Mouse (Mus musculus) adrenal gland, adult 2 months (tissue): Measurements from ENCODE around the gene Sox5. TPM values are rescaled to one million over a fixed set of nuclear protein-coding genes. Genes with fewer than 3 reads are reported as not detected.

Experiments used
- DNase-seq: peaks from one replicate; pipeline ENCODE4 v3.0.0; 2021
- polyA plus RNA-seq: library from polyadenylated mRNA; depleted of rRNA; stranded (reverse); fragments of >200 nt; gene quantifications from 2 replicates; pipeline ENCODE4 v1.2.3, GENCODE M21; 2012
- total RNA-seq, 2 experiments: library from RNA; stranded (reverse); gene quantifications; 2 replicates each; pipeline ENCODE4 v1.2.3; 2021

Sox5 gene
- total and polyA plus RNA-seq, 3 experiments = 4.2 to 17.4 (median 17.1) TPM

DNA sequence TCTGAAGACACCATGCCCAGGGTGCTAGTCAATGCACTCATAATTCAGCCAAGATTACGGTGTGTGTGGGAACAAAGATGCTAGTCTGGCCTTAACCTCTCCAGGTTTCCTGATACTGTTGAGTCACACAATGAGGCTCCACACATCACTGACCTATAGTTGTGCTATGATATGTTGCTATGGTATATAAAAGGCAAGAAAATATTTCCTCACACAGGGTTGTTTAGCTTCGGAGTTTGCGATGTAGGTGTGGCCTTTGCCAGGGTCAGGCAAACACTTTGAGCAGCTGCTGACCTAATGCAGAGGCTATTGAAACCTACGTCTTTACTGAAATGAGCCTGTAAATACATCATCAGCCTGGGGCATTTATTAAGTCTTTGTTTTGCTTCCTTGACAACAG lies 833.7 kb downstream of the Sox5 start:
- no peak for DNase-seq

DNA sequence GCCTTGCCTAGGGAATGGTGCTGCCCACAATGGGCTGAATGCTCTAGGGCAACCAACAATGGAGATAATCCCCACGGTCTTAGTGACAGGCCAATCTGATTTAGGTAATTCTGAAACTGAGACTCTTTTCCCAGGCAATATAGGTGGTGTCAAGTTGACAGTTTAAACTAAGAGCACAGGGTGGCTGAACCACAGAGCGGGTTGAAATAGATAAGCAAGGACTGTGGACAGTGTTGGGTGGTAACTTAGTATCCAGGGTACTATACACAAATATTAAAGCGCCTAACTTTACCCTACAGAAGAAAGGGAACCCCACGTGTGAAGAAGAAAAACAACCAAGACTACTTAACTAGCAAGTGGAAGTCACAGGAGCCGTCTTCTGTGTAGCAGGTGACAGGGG lies 838.7 kb downstream of the Sox5 start:
- no peak for DNase-seq

DNA sequence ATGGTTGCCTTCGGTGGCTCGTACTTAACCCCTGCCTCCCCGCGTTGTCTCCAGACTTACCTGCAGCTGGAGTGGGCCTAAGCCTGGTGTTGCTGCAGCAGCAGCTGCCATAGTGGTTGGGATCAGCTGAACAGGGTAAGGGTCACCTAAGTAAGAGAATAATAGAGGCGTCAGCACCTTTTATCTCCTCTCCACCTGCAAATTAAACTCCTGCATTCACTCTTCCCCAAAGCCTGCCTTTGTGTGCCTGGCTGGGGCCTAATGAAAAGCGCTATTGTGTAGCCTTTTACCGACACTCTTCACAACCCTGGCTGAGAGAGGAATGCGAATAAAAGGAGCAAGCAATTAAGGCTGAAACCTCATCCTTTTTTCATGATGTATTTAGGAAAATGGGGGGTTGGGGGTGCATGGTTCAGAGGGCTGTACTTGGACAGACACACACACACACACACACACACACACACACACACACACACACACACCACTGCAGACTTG lies 840.4 kb downstream of the Sox5 start:
- no peak for DNase-seq

DNA sequence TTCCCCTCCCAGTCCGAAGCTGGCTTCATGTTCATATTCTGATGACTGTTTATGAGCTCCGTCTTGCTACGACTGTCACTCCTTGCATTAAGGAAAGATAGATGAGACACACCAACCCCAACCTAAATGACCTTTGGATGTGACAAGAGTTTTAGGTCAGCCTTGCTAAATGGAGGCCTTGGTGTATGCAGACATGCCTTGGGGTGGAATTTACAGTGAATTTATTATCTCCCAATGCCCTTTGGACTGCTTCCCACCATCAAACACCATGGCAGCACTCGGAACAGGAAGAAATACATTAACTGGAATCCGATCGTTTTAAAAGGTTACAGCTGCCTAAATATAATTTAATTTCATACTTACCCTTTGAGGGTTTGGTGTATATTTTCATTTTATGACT lies 858.6 kb downstream of the Sox5 start:
- no peak for DNase-seq

DNA sequence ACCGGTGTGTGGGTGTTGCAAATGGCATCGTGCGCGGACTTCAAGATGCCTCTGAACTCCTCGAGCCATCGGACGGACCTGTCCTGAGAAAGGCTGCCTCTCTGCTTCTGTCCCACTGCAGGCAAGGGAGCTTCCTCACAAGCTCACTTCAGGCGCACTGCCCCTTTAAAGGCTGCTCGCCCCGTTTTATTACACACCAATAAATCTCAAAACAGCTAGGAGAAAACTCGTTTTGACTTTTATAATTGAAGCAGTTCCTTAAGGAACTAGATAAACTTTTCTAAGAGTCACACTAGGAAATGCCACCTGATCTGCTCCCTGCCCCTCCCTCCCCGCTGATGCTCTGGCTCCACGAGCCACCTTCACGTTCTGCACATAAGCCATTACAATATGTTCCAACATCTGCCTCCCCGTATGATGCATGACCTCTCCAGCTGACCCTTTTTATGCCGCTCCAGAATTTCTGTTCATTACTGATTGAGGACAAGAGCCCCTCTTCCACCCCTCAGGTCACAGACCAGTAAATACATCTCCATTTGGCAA lies 863.3 kb downstream of the Sox5 start:
- no peak for DNase-seq

DNA sequence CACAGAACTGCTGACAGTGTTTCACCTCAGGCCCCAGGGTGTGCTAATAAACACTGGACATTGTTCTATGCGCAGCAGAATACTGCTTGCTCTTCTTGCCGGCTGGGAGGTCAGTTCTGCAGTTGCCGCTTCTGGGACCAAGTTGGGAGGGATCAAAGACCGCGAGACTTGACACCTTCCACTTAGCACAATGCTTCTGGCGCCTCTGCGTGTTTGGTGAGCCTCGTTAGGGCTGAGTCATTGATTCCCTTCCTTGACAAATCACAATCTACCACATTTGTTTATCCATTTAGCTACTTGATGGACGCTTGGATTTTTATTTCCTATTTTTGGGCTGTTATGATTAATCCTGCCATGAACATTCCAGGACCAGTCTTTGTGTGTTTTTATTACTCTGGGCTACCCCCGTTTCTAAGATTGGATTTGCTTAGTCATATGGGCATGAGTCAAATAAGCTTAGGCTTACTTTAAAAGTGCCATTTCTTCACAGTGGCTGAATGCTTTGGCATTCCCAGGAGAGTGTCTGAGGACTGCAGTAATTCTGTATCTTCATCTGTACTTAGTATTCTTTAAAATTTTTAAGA lies 865.5 kb downstream of the Sox5 start:
- no peak for DNase-seq

DNA sequence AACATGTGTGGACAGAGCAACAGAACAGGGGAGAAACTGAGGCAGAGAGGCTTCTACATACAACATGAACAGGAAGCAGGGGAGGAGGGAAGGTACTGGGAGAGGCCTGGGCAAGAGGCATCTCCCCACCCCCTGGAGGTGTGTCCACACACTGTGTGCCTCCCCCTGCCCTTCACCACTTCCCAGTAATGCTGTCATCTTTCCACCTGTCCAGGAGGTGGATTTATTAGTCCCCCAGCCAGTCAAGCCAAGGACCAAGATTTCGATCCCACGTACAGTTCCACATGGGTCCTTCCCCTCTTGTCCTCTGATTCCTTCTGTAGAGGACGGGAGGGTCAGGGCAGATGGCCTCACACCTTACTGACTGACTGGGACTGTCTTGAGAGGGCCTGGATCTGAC lies 866.1 kb downstream of the Sox5 start:
- no peak for DNase-seq

DNA sequence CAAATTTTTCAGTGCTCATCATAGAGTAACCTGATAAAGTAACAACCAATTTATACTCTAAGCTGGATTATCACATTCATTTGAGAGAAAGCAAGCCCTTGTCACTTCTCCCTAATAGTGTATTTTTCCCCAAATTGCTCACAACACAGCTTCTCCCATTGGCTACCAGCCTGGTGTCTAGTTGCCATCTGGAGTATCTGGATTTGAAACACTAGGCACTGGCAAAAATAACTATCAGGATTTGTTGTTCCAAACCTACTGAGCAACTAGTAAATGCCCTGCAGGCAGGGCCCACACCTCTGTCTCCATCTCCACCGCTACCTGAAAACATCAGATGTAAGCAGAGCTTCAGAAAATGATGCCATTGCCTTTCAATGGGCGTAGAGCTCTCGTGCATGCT lies 869.5 kb downstream of the Sox5 start:
- no peak for DNase-seq

DNA sequence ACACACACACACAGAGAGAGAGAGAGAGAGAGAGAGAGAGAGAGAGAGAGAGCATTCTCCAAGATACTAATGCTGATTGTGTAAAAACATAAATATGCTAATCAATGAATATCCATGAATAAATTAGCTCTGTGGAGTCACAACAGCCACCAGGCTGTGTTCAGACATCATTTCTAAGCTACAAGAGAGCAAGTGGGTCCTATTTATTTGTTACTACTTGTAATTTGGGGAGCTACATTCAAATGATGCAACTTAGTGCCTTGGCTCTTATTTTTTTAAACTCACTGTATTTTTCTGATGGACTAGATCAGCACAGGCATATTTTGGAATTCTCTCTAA lies 877.1 kb downstream of the Sox5 start:
- DNase-seq = no peak

DNA sequence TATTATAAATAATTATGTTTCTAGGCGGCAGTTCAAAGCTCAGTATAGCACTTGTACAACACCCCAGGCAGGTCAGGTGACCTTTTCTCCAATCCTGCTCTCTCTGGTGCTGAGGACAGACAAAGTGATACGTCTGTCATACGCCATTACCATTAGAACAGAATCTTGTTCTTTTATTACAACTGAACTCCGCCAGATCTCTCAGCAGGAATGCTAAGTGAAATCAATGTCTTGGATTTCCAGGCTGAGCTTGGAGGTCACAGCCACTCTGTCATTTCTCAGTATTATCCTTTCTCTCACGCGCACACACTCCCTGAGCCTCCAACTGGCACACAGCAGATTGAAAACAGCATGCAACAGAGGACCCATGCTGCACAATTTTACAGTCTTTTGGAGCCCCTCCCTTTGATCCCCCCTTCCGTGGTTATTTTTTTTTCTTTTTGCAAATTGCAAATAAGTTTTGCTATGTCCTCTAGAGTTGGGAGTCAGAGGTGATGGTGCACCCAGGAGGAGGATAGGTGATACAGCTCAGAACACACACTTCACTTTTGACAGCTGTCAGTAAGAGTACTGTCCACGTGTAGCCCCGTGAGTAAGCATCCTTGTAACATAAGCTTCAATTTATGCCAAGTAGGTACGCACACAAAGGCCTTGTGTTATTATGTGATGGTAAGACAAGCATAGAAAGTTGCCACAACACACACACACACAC lies 877.6 kb downstream of the Sox5 start:
- DNase-seq = no peak

DNA sequence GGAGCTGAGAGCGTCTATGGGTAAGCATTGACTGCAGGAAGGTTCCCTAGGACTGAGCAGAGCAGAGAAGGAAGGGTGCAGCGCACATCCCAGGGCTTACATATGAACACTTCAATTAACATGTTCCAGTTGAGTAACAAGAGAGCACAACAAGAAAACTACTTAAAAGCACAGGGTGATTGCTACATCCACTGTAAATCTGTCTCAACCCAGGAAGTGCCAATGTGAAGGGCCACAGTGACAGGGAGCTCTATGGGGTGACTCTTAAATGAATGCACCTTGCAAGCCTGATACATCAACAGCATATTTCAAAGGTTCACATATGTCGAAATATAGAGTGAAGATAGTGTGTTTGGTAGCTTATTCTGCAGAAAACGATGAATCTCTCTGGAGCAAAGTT lies 880.9 kb downstream of the Sox5 start:
- no peak for DNase-seq

DNA sequence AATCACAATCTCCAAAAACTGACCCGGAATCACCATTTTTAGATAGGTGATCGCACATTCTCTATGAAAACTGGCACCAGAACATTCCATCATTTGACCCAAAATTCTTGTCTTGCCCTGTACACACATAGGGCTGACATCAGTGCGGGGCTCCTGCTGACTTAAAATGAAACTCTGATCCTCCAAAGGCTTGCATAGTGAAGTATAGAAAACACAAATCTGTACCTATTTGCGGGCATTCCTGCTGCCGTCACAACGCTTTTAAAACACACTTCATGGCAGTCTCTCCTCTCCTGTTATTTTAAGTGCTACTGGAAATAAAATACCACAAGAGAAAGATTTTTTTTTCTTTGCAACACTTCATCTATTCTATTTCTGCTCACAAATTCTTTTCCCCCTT lies 886.7 kb downstream of the Sox5 start:
- no peak for DNase-seq

DNA sequence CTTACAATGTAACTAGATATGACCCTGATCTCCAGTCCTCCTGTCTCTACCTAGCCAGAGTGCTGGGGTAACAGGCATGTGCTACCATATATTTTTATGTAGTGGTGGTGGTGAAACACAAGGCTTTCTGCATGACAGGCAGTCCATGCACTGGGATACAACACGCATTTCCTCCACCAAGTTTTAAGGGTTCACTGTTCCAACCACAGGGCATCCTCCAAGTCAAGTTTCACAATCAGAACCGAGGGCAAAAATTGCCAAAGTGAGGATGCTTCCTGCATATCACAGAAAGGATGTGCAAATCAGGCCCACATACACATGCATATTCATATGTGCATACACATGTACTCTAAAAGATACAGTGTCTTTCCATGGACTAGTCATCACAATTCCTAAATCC lies 888.9 kb downstream of the Sox5 start:
- no peak for DNase-seq

DNA sequence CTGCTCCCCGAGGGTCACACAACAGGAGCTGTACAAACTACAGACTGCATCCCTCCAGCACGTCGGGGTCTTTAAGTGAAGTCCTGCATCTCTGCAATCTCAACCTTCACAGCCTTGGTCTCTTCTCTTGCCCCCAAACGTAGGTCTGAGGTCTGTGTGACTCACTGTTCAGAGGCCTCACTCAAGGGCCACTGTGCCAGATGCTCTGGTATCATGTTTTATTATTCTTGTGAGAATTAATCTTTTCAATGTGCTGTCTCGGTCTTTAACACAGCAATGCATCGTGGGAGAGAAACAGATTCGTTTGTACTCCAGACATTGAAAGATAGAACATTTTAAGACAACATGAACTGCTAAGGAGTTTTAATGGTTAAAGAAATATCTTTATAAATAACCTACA lies 893.2 kb downstream of the Sox5 start:
- DNase-seq = no peak

DNA sequence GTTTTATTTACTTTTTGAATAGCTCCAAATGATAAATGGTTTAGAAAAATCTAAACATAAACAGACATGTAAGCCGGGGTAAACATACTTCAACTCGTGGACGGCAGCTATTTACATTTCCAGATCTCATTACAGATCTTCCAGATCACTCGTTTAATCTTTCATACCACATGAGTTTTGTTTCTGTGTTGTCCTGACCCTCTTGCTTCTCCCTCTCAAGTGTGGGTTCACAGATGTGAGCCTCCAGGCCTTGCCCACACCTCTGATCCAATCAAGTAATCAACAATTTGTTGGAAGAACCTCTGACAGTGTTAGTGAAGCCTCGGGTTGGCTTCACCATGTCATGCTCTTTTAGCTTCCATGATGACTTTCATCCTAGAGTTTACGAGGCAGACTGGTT lies 903.3 kb downstream of the Sox5 start:
- no peak for DNase-seq

DNA sequence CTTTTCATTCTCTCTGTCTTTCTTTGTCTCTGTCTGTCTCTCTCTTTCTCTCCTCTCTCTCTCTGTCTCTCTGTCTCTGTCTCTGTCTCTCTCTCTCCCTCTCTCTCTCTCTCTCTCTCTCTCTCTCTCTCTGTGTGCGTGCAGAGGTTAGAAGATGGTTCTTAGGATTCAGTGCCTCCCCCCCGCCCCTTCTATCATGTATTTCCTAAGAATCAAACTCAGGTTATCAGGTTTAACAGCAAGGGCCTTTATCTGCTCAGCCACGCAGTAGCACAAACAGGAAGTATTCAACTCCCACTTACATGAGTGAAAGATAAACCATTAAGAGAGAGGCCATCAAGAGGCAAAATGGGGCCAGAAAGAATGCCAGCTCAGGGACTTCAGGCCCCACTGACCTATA lies 913.0 kb downstream of the Sox5 start:
- DNase-seq = no peak

DNA sequence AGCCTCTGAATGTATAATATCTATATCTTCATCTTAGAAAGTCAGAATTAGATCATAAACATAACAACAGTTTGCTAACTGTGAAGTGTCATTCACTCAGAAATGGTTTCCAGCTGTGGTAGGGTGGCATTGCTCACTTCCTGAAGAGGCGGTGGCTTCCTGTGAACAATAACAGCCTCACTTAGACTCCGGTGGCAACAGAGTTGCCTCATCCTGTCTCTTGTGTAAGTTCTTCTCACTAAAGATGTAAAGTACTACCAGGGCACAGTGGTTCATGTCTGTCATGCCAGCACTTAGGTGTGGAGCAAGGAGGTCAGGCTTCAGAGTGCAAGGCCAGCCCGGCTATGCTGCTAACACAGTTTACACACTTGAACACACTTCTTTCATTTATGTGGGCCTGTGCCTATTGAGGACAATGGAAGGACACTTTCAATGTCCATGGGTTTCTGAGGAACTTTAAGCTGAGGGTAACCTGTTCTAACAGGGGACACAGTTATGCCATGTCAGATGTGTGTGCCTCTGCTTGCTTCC lies 913.6 kb downstream of the Sox5 start:
- no peak for DNase-seq

DNA sequence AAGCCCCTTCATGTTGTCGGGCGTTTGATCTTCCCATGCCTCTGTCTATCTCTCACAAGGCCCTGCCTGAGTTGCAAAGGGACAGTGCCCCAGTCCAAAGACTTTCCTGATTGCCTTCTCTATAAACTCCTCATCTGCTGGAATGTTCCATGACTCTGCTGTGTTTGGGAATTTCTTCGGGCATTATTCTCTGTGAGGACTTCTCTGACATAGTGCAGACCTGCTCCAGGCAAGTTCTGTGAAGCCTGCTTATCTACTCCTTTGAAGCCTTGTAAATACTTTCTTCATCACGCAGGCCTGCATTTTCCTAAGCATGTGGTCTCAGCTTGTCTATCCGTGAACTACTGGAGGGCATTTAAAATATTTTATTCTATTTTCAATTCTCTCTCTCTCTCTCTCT lies 914.7 kb downstream of the Sox5 start:
- DNase-seq = no peak

DNA sequence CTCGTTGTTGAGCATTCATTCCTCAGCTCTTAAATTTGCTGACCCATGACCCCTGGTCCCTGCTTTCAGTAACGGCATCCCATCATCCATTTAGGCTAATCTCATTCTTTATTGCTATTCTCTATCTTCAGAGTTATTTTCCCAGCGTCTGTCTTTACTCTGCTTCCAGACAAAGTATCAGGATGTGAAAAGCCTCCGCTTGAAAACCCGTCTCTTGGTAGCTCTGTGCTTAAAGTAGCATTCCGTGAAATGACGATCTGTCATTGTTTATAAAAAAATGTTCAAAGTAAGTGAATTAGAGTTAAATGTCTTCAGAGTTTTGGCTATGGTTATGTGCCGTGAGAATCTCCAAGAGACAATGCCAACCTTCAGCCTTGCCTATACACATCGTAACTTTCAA lies 915.2 kb downstream of the Sox5 start:
- DNase-seq = no peak

DNA sequence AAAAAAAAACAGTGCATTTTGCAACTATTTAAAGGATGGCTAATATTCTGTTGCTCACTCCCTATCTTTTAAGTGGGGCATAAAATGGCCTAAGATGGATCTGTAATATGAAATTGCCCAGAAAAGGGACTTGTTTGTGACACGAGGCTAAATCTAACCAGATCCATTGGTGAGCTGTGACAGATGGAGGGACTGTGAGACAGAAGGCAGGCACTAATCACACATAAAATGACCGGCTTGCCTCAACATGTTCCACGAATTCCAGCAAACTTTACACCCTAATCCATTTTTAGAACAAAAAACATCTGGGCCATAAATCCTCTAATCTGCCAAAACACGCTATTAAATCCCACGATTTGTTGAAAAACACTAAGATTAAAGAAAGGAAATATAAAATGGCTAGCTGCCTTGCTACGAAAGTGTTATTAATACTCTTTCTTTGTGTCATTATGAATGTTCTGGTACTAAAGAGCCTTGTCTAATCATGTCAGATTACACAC lies 919.1 kb downstream of the Sox5 start:
- DNase-seq = no peak

DNA sequence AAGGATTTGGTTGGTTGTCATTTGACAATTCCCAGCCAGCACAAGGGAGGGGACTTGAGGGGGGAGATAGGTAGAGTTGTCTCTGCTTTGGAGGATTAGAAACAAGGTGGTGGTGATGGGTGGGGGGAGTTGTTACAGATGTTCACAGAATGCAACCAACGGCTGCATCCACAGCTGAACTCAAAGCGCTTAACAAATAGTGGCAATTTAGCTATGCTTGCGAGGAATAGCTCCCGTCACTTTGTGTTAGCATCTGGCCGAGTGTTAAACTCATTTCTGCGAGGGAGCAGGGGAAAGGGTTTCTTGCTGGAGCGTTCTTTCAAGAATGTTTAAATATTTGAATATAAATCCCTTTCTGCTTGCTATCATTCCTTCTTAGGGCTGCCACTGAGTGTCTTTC lies 921.7 kb downstream of the Sox5 start:
- DNase-seq = no peak

DNA sequence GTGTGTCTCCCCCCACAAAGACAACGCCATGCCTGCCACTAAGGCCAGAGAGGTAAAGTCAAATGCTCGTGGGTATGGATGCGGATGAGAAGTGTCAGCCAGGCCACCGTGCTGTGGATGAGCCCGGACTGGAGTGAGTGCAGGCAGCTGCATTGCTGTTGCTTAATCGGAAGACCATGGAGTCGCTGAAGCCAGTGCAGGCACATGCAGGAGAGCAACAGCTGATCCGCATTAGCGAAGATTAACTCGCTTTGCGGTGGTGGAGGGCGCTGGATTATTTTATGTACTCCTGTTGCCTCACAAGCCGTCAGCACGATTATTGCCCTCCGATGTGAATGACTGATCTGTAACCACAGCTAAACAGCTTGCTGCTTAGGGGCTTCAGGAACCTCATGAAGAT lies 922.2 kb downstream of the Sox5 start:
- DNase-seq = no peak

DNA sequence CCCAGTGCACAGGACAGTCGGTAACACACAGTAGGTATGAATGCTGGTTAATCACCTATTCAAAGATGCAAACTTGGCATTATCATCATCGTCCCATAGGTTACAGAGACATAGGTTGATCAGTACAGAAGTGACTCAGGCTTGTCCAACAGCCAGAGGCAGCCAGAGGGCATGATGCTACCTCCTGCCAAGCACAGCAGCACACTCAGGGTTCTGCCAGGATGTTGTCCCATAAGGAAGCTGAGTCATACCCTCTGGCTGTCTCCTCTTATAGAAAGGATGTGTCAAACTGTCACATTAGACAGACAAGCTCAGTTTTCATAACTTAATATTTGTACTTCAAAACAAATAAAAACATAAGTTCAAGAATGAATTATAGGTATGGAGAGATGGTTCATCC lies 923.2 kb downstream of the Sox5 start:
- no peak for DNase-seq

DNA sequence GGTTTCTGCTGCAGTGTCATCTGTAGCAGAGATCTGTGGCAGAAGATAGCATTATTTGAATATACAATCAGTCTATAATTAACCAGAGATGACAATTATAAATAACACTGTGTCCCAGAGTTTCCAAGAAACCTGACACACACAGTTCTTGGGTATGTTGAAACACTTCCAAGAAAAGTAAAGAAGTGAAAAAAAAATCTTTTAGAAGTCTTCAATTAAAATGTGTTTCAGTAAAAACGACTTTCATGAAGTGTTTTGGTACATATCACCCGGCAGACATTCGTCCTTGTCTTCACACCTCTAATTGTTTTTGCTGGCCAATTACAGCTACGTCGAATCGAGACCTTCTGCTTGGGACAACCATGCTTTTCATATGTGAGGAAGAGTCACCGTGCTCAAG lies 924.4 kb downstream of the Sox5 start:
- DNase-seq = no peak
